Mouse (Mus musculus): ENCODE results near the gene Rad23a. TPM values are rescaled to one million over a fixed set of nuclear protein-coding genes. Genes with fewer than 3 reads are reported as not detected.

Gene Rad23a
- total and polyA plus RNA-seq, 2 experiments = 28.2 to 68.4 TPM

DNA sequence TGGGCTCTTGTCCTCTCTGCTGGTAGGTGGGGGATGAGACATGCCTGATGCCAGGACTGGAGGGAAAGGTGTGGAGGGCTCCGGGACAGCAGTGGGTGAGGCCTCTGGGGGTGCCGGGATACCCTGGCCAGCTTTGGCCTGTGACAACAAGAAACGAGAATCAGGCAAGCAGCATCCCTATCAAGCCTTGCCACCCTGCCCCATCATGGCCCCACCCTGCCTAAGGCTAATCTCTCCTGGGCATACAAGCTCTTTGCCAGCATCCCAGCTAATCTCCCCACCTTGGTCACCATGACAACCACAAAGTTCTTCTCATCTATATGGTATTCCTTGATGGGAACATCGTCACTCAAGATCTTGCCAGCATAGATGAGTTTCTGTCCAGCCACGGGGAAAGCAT, 2.0 kb downstream of the Rad23a start:
- Histone ChIP-seq H3K4me1 (ENCODE audit: control insufficient read depth, insufficient read depth, low read length) (peaks cover 5% of the 10 kb centered on the region), H3K27me3 (ENCODE audit: control insufficient read depth, insufficient read depth, low read length) (no peaks in the 10 kb centered on the region), H3K79me2 (ENCODE audit: control insufficient read depth, insufficient read depth, low read length) (no peaks in the 10 kb centered on the region), H3K27ac (replicated peaks; ENCODE audit: insufficient read depth, low read depth, low read length) (no peak overlapping the region), H3K9ac (ENCODE audit: low read depth, low read length) (no peak overlapping the region), H3K36me3 (ENCODE audit: control insufficient read depth, insufficient read depth, low read length) (peaks cover 37% of the 10 kb centered on the region), H3K4me3 (ENCODE audit: insufficient read depth, low read depth, low read length) (no peak overlapping the region)
- no peak for TF ChIP-seq POLR2A (IDR thresholded peaks at IDR 0.05; ENCODE audit: extremely low read depth, insufficient read depth, low read length)
- no peak for TF ChIP-seq CTCF (IDR thresholded peaks at IDR 0.05; ENCODE audit: low read depth, low read length)
- DNase-seq (ENCODE audit: extremely low read depth, low read depth, low spot score) = no peak
- WGBS = 95% methylated on average over 5 of the region's 5 CpGs

DNA sequence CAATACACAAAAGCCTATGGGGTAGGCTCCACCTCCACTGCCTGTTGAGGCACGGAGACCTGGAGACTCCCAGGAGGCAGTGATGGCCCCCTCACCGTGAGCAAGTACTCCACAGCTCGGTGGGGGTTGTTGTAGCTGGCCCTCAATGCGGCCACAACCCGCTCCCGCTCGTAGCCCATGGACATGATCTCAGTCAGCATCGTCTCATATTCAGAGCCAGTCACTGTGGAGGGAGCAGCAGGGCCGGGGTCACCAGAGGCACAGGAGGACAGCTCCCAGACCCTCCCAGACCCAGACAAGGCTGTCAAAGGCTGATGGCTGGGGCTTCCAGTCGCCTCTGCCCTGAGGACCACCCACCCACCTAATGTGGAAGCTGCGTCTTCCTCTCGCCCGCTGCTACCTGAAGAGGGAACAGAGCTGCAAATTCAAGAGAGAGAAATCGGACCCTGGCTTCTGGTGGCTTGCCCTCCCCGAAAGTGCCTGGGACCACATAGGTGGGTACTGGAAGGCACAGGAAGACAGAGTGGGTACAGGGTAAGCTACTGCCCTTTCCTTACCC, 2.5 kb downstream of the Rad23a start:
- TF ChIP-seq CTCF (IDR thresholded peaks at IDR 0.05; ENCODE audit: low read depth, low read length) (no peak), POLR2A (IDR thresholded peaks at IDR 0.05; ENCODE audit: extremely low read depth, insufficient read depth, low read length) (no peak)
- Histone ChIP-seq H3K4me1 (ENCODE audit: control insufficient read depth, insufficient read depth, low read length) (peaks cover 8% of the 10 kb centered on the region), H3K27me3 (ENCODE audit: control insufficient read depth, insufficient read depth, low read length) (no peaks in the 10 kb centered on the region), H3K4me3 (ENCODE audit: insufficient read depth, low read depth, low read length) (no peak overlapping the region), H3K9ac (ENCODE audit: low read depth, low read length) (no peak overlapping the region), H3K27ac (replicated peaks; ENCODE audit: insufficient read depth, low read depth, low read length) (no peak overlapping the region), H3K36me3 (ENCODE audit: control insufficient read depth, insufficient read depth, low read length) (peaks cover 32% of the 10 kb centered on the region; the same call in 1 of the 2 replicates), H3K79me2 (ENCODE audit: control insufficient read depth, insufficient read depth, low read length) (no peaks in the 10 kb centered on the region)
- WGBS = 94% methylated on average over 15 of the region's 15 CpGs
- DNase-seq (ENCODE audit: extremely low read depth, low read depth, low spot score) = no peak

- WGBS = 91% methylated on average over 8 of the region's 8 CpGs
- Histone ChIP-seq H3K36me3 (ENCODE audit: control insufficient read depth, insufficient read depth, low read length) (peaks cover 25% of the 10 kb centered on the region; the same call in 1 of the 2 replicates), H3K27me3 (ENCODE audit: control insufficient read depth, insufficient read depth, low read length) (no peaks in the 10 kb centered on the region), H3K27ac (replicated peaks; ENCODE audit: insufficient read depth, low read depth, low read length) (no peak overlapping the region), H3K4me1 (ENCODE audit: control insufficient read depth, insufficient read depth, low read length) (peaks cover 5% of the 10 kb centered on the region; the same call in 1 of the 2 replicates), H3K9ac (ENCODE audit: low read depth, low read length) (no peak overlapping the region), H3K4me3 (ENCODE audit: insufficient read depth, low read depth, low read length) (no peak overlapping the region), H3K79me2 (ENCODE audit: control insufficient read depth, insufficient read depth, low read length) (peaks cover under 1% of the 10 kb centered on the region; the same call in 1 of the 2 replicates)
- TF ChIP-seq CTCF (IDR thresholded peaks at IDR 0.05; ENCODE audit: low read depth, low read length) = no peak
- TF ChIP-seq POLR2A (IDR thresholded peaks at IDR 0.05; ENCODE audit: extremely low read depth, insufficient read depth, low read length) = no peak
- DNase-seq (ENCODE audit: extremely low read depth, low read depth, low spot score) = no peak
Observed at GRCm38 (mm10) chr8:84837149-84837911, 3.1 kb downstream of the Rad23a start.

DNA sequence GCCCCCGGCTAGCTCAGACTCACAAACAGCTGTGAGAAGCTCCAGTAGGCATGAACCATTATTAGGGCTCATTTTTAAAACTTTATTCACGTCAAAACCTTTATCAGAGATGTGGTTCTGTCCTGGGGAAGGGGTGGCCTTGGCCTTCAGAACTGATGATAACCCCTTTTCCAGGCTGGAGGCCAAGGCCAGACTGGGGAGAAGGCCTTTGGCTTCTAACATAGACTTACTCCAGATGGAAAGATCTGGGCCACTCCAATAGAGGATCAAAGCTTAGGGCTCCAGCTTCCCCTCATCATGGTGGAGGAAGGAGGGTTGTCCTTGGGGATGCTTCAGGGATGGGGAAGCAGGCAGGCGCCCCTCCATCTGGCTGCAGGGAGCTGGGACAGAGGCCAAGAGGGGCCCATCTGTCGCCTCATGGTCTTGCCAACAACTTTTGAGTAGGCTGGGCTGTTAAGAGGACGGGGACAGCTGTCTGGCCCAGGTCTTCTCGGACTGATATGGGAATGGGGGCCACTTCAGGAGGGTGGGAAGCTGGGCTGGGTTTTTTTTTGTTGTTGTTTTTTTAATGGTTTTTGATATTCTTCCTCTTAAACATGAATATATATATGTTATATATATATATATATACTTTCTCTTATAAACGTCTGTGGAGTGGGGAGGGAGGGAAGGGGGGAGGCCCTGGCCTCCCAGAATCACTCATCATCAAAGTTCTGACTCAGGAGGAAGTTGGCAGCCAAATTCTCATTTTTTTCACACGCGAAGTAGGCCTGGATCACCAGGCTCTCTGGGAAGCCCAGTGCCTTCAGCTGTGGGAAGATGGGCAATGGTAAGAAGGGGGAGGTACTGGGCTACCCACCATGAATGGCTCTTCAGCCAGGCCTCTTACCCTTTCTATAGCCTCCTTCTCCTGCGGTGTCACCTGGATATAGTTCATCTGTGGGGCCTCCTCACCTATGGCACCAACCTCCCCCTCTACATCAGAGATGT, 5.3 kb downstream of the Rad23a start:
- TF ChIP-seq CTCF (IDR thresholded peaks at IDR 0.05; ENCODE audit: low read depth, low read length) (no peak), POLR2A (IDR thresholded peaks at IDR 0.05; ENCODE audit: extremely low read depth, insufficient read depth, low read length) (no peak)
- H3K27ac ChIP-seq (replicated peaks; ENCODE audit: insufficient read depth, low read depth, low read length) = no peak overlapping the region
- no peak overlapping the region for H3K9ac ChIP-seq (ENCODE audit: low read depth, low read length)
- 78% methylated on average over 10 of the region's 10 CpGs for WGBS
- H3K27me3 ChIP-seq (ENCODE audit: control insufficient read depth, insufficient read depth, low read length) = no peaks in the 10 kb centered on the region
- H3K4me1 ChIP-seq (ENCODE audit: control insufficient read depth, insufficient read depth, low read length) = peaks cover 6% of the 10 kb centered on the region; the same call in 1 of the 2 replicates
- peaks cover 19% of the 10 kb centered on the region; the same call in 1 of the 2 replicates for H3K36me3 ChIP-seq (ENCODE audit: control insufficient read depth, insufficient read depth, low read length)
- peaks cover 3% of the 10 kb centered on the region; the same call in 1 of the 2 replicates for H3K79me2 ChIP-seq (ENCODE audit: control insufficient read depth, insufficient read depth, low read length)
- no peak overlapping the region for H3K4me3 ChIP-seq (ENCODE audit: insufficient read depth, low read depth, low read length)
- no peak for DNase-seq (ENCODE audit: extremely low read depth, low read depth, low spot score)

DNA sequence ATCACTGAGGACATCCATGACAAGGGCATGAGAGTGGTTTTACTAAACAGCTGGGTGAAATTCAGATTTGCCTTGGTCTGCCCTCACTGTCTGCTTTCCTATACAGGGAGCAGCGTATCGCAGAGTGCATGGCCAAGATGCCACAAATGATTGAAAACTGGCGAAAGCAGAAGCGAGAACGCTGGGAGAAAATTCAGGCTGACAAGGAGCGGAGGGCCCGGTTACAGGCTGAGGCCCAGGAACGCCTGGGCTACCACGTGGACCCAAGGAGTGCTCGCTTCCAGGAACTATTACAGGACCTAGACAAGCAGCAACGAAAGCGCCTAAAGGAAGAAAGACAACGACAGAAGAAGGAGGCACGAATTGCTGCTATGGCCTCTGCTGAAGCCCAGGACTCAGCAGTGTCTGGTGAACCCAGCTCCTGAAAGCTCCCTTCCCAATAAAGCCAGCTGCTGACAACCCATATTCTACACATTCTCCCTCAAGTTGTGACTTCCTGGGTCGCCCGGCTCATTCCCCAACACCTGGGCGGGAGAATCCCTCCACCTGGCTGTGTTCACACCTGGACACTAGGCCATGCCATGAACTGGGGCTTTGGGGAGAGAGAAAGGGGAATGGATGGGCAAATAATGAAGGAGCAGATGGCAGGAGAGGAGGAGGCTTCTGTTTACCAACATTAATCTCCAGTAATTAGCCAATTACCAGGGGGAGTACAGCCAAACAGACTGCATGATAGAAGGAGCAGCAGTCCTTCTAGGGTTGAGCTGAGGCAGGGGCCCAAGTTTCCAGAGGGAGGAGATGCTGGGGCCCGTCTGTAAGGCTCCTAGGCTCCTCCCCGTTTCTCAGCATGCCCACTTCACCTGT, 6.2 kb downstream of the Rad23a start:
- Histone ChIP-seq H3K27me3 (ENCODE audit: control insufficient read depth, insufficient read depth, low read length) (no peaks in the 10 kb centered on the region), H3K4me1 (ENCODE audit: control insufficient read depth, insufficient read depth, low read length) (peaks cover 6% of the 10 kb centered on the region; the same call in 1 of the 2 replicates), H3K4me3 (ENCODE audit: insufficient read depth, low read depth, low read length) (no peak overlapping the region), H3K36me3 (ENCODE audit: control insufficient read depth, insufficient read depth, low read length) (peaks cover 19% of the 10 kb centered on the region; the same call in 1 of the 2 replicates), H3K79me2 (ENCODE audit: control insufficient read depth, insufficient read depth, low read length) (peaks cover 3% of the 10 kb centered on the region; the same call in 1 of the 2 replicates), H3K27ac (replicated peaks; ENCODE audit: insufficient read depth, low read depth, low read length) (no peak overlapping the region), H3K9ac (ENCODE audit: low read depth, low read length) (no peak overlapping the region)
- WGBS = 86% methylated on average over 19 of the region's 19 CpGs
- TF ChIP-seq CTCF (IDR thresholded peaks at IDR 0.05; ENCODE audit: low read depth, low read length) = no peak
- no peak for DNase-seq (ENCODE audit: extremely low read depth, low read depth, low spot score)
